Mouse (Mus musculus) G1E (cell line): Measurements from ENCODE around the gene Slc25a22.

ENCODE experiments used
- CTCF ChIP-seq: IDR thresholded peaks from 2 replicates; pipeline ENCODE4 v1.5.1; 2012; ENCODE audit warnings: low read depth, low read length, inconsistent platforms, mixed read lengths
- TAL1 ChIP-seq: conservative IDR thresholded peaks from 2 replicates; pipeline ENCODE4 v1.6.1; 2012; ENCODE audit warnings: low read depth, low read length, inconsistent platforms, mixed read lengths

- TF ChIP-seq CTCF (no peak), TAL1 (no peak)
These were observed 32.4 kb upstream of the Slc25a22 start for GRCm38 (mm10) chr7:141469901-141470636.
